Mouse (Mus musculus) liver, embryonic 14.5 days (tissue): ENCODE measurements around the gene Trpm6.

Source experiments
- CTCF ChIP-seq: IDR thresholded peaks from 2 replicates; pipeline ENCODE4 v1.5.1; 2016; ENCODE audit warnings: antibody characterized with exemption, low read depth, control low read depth
- EP300 ChIP-seq: IDR thresholded peaks from 2 replicates; pipeline ENCODE4 v1.6.1; 2016; ENCODE audit warnings: antibody characterized with exemption, low read depth

DNA sequence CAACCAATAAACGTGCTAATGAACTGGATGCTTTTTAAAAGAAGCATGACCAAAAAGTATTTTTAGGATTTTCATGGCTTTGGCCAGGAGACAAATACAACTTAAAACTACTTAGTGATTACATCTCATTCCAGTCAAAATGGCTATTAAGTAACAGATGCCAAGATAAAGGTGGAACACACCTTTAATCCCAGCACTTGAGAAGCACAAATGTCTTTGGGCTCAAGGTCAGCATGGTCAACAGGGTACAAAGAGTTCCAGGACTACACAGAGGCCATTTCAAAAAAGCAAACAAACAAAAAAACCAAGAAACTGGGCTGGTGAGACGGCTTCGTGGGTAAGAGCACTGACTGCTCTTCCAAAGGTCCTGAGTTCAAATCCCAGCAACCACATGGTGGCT, 29.4 kb upstream of the Trpm6 start:
- TF ChIP-seq CTCF: no peak
- no peak for TF ChIP-seq EP300
